Mouse (Mus musculus) layer of hippocampus, adult 11-12 months (tissue): ENCODE data around the gene Nhsl2.

Experiments used
- DNase-seq: peaks from one replicate; pipeline ENCODE4 v3.0.0; 2022; ENCODE audit warnings: low spot score

Gene Nhsl2

GRCm38 (mm10) chrX:101983638-101984037 lies 134.5 kb downstream of the Nhsl2 start:
- no peak for DNase-seq

GRCm38 (mm10) chrX:101986657-101987367 lies 137.6 kb downstream of the Nhsl2 start:
- DNase-seq, result no peak

GRCm38 (mm10) chrX:101993841-101994571 lies 144.8 kb downstream of the Nhsl2 start:
- DNase-seq, result peak; percentile 70

- DNase-seq, result no peak
Measured at GRCm38 (mm10) chrX:101996726-101997125, 147.5 kb downstream of the Nhsl2 start.

GRCm38 (mm10) chrX:102003632-102004315 lies 154.6 kb downstream of the Nhsl2 start:
- DNase-seq, result peak; percentile 72

GRCm38 (mm10) chrX:102004370-102004769 lies 155.2 kb downstream of the Nhsl2 start:
- DNase-seq, result no peak

GRCm38 (mm10) chrX:102005141-102005641 lies 156.0 kb downstream of the Nhsl2 start:
- no peak for DNase-seq

- DNase-seq, result no peak
Measured at GRCm38 (mm10) chrX:102007935-102008334, 158.8 kb downstream of the Nhsl2 start.

GRCm38 (mm10) chrX:102017213-102017923 lies 168.2 kb downstream of the Nhsl2 start:
- DNase-seq, result no peak

GRCm38 (mm10) chrX:102018890-102019289 lies 169.7 kb downstream of the Nhsl2 start:
- peak; percentile 43 for DNase-seq

GRCm38 (mm10) chrX:102019471-102020240 lies 170.5 kb downstream of the Nhsl2 start:
- DNase-seq, result no peak

- DNase-seq, result no peak
Measured at GRCm38 (mm10) chrX:102024976-102025375, 175.8 kb downstream of the Nhsl2 start.

GRCm38 (mm10) chrX:102031851-102032250 lies 182.7 kb downstream of the Nhsl2 start:
- DNase-seq, result no peak

- no peak for DNase-seq
Measured at GRCm38 (mm10) chrX:102032431-102032830, 183.2 kb downstream of the Nhsl2 start.

GRCm38 (mm10) chrX:102033566-102033965 lies 184.4 kb downstream of the Nhsl2 start:
- no peak for DNase-seq

- DNase-seq, result no peak
Measured at GRCm38 (mm10) chrX:102035671-102036070, 186.5 kb downstream of the Nhsl2 start.

GRCm38 (mm10) chrX:102036866-102037361 lies 187.7 kb downstream of the Nhsl2 start:
- no peak for DNase-seq

GRCm38 (mm10) chrX:102037506-102037905 lies 188.3 kb downstream of the Nhsl2 start:
- no peak for DNase-seq

GRCm38 (mm10) chrX:102041562-102041961 lies 192.4 kb downstream of the Nhsl2 start:
- DNase-seq, result no peak

- no peak for DNase-seq
Measured at GRCm38 (mm10) chrX:102042386-102042785, 193.2 kb downstream of the Nhsl2 start.

- no peak for DNase-seq
Measured at GRCm38 (mm10) chrX:102050552-102050951, 201.4 kb downstream of the Nhsl2 start.
